ENCODE assay signal across 8 mouse cellular contexts in genomic region chr4:115096435-115097145, GRCm38 (mm10). TPM values are rescaled to one million over a fixed set of nuclear protein-coding genes. Genes with fewer than 3 reads are reported as not detected.
A peak's percentile ranks its signal among the peaks of the same experiment; 100 is the strongest.
DNase-seq lines count a peak whose midpoint lies in the region; ATAC-seq and TF ChIP-seq lines count a peak whose summit lies in the region.

No protein-coding gene starts in this region.

- H3K9me3 ChIP-seq in hindbrain, embryonic 16.5 days (ENCODE audit: control insufficient read depth, low read length): no peaks in the 10 kb centered on the region
- no peaks in the 10 kb centered on the region for H3K9me3 ChIP-seq in liver, embryonic 14.5 days (ENCODE audit: control insufficient read depth, low read length)
- no peaks in the 10 kb centered on the region for H3K9me3 ChIP-seq in stomach, postnatal 0 days (ENCODE audit: control insufficient read depth, low read length)

- no peak overlapping the region for H3K27ac ChIP-seq in hindbrain, embryonic 16.5 days (ENCODE audit: low read depth, low read length)
- H3K27ac ChIP-seq in liver, embryonic 14.5 days: peak overlapping the region; percentile 95
- peak overlapping the region; percentile 76 for H3K27ac ChIP-seq in stomach, postnatal 0 days (replicated peaks)

- DNase-seq in c-Kit-negative CD71-positive TER-119-positive erythroid progenitor cells, embryonic 14.5 days (ENCODE audit: low read depth, low spot score): peak; percentile 50
- peak in 1 of 3 experiments; percentile 47 for DNase-seq in liver, embryonic 14.5 days (ENCODE audit: low read depth in 3 of 3, low spot score in 3 of 3)
- DNase-seq in stomach, postnatal 0 days (ENCODE audit: low spot score): peak; percentile 29
- no peak for DNase-seq in thymus, adult 18-20 months
- DNase-seq in layer of hippocampus, adult 9-11 months: no peak

- H3K4me3 ChIP-seq in hindbrain, embryonic 16.5 days (ENCODE audit: low read length): peak overlapping the region; percentile 50
- H3K4me3 ChIP-seq in liver, embryonic 14.5 days (ENCODE audit: insufficient read depth in 1 of 2, low read depth in 2 of 2, low read length in 2 of 2): peak overlapping the region; percentile 43 to 48
- no peak overlapping the region; the same call in none of the 2 replicates for H3K4me3 ChIP-seq in stomach, postnatal 0 days (ENCODE audit: low read depth, low read length)

- TF ChIP-seq CTCF in liver, embryonic 14.5 days (IDR thresholded peaks at IDR 0.05; ENCODE audit: low read depth): no peak
- no peak for TF ChIP-seq CTCF in stomach, postnatal 0 days (IDR thresholded peaks at IDR 0.05; ENCODE audit: low read depth)

- TF ChIP-seq EP300 in liver, embryonic 14.5 days (IDR thresholded peaks at IDR 0.05; ENCODE audit: low read depth): no peak
- no peak for TF ChIP-seq EP300 in stomach, postnatal 0 days (optimal IDR thresholded peaks at IDR 0.05)

- H3K27me3 ChIP-seq in hindbrain, embryonic 16.5 days (replicated peaks; ENCODE audit: control insufficient read depth, insufficient read depth, low read length): peaks cover 12% of the 10 kb centered on the region
- H3K27me3 ChIP-seq in liver, embryonic 14.5 days (ENCODE audit: control insufficient read depth, insufficient read depth, low read length): no peaks in the 10 kb centered on the region
- no peaks in the 10 kb centered on the region; the same call in 1 of the 2 replicates for H3K27me3 ChIP-seq in stomach, postnatal 0 days (ENCODE audit: control insufficient read depth, insufficient read depth, low read length)

- peak overlapping the region; percentile 48; the same call in 1 of the 2 replicates for H3K9ac ChIP-seq in hindbrain, embryonic 16.5 days (ENCODE audit: low read depth, low read length)
- peak overlapping the region; percentile 68 for H3K9ac ChIP-seq in liver, embryonic 14.5 days (replicated peaks)
- H3K9ac ChIP-seq in stomach, postnatal 0 days (ENCODE audit: low read length): no peak overlapping the region

- H3K36me3 ChIP-seq in hindbrain, embryonic 16.5 days (ENCODE audit: control insufficient read depth, insufficient read depth, low read length): no peaks in the 10 kb centered on the region
- H3K36me3 ChIP-seq in liver, embryonic 14.5 days (replicated peaks; ENCODE audit: control insufficient read depth, insufficient read depth, low read depth): no peaks in the 10 kb centered on the region
- H3K36me3 ChIP-seq in stomach, postnatal 0 days (ENCODE audit: control insufficient read depth, insufficient read depth, low read length): no peaks in the 10 kb centered on the region

- WGBS in hindbrain, embryonic 16.5 days: 15% methylated on average over 11 of the region's 11 CpGs
- WGBS in liver, embryonic 14.5 days (ENCODE audit: insufficient replicate concordance): 2% methylated on average over 11 of the region's 11 CpGs
- 20% methylated on average over 11 of the region's 11 CpGs for WGBS in stomach, postnatal 0 days

- H3K4me2 ChIP-seq in hindbrain, embryonic 16.5 days (ENCODE audit: low read length): peak overlapping the region; percentile 98
- peak overlapping the region; percentile 84 for H3K4me2 ChIP-seq in liver, embryonic 14.5 days (ENCODE audit: low read depth)
- H3K4me2 ChIP-seq in stomach, postnatal 0 days (replicated peaks; ENCODE audit: low read depth): peak overlapping the region; percentile 85

- ATAC-seq in CD4-positive, CD25-positive, alpha-beta regulatory T cell, adult 4 months: peak; percentile 56
- peak; percentile 44 for ATAC-seq in hindbrain, embryonic 16.5 days
- peak; percentile 12; the same call in 1 of the 2 replicates for ATAC-seq in liver, embryonic 14.5 days (ENCODE audit: insufficient read depth)
- ATAC-seq in stomach, postnatal 0 days (ENCODE audit: low FRiP score, low TSS enrichment): peak; percentile 49; the same call in 1 of the 2 replicates
- ATAC-seq in cerebellum, adult (ENCODE audit: insufficient number of reproducible peaks, low FRiP score, low TSS enrichment): no peak

- peaks cover 16% of the 10 kb centered on the region for H3K4me1 ChIP-seq in hindbrain, embryonic 16.5 days (ENCODE audit: control insufficient read depth, insufficient read depth, low read depth, low read length)
- peaks cover 43 to 64% of the 10 kb centered on the region in 2 experiments for H3K4me1 ChIP-seq in liver, embryonic 14.5 days (replicated peaks; ENCODE audit: control insufficient read depth in 2 of 2, insufficient read depth in 2 of 2, low read length in 1 of 2)
- 0 out of 2 replicates have a peak, but pooled peaks cover 2% of the 10 kb centered on the region for H3K4me1 ChIP-seq in stomach, postnatal 0 days (replicated peaks; ENCODE audit: control insufficient read depth, insufficient read depth)

RNA-seq across cellular contexts. Expression of gene Pdzk1ip1, which starts 8.1 kb away (rescaled TPM):
- polyA plus RNA-seq in CD4-positive, CD25-positive, alpha-beta regulatory T cell, adult 4 months (2017; shearing (Covaris generic)): 10 to 100 TPM; 25.7 to 31.9 TPM
- polyA plus RNA-seq in hindbrain, embryonic 16.5 days (2015; fragmentation: Nextera tagmentation; extraction: Ambion mirVana): 2.3 and 3.0 TPM in 2 replicates
- 20.5 and 24.5 TPM in 2 replicates for polyA plus RNA-seq in liver, embryonic 14.5 days (2012; rRNA removed)
- 24.4 and 30.5 TPM in 2 replicates for polyA plus RNA-seq in liver, embryonic 14.5 days (2014; fragmentation: Nextera tagmentation; extraction: Ambion mirVana)
- polyA plus RNA-seq in stomach, postnatal 0 days (2015; fragmentation: Nextera tagmentation; extraction: Ambion mirVana): 255 and 279 TPM in 2 replicates

RNA-seq across cellular contexts. Expression of gene Cyp4x1, which starts 37.5 kb away (rescaled TPM):
- polyA plus RNA-seq in CD4-positive, CD25-positive, alpha-beta regulatory T cell, adult 4 months (2017; shearing (Covaris generic)): under 1 TPM in 1 of 2 experiments, not detected in 1; 0.09 TPM
- polyA plus RNA-seq in hindbrain, embryonic 16.5 days (2015; fragmentation: Nextera tagmentation; extraction: Ambion mirVana): 11.6 and 11.8 TPM in 2 replicates
- 0.05 and 0.06 TPM in 2 replicates for polyA plus RNA-seq in liver, embryonic 14.5 days (2012; rRNA removed)
- polyA plus RNA-seq in liver, embryonic 14.5 days (2014; fragmentation: Nextera tagmentation; extraction: Ambion mirVana): 0.08 TPM in 2 replicates
- polyA plus RNA-seq in stomach, postnatal 0 days (2015; fragmentation: Nextera tagmentation; extraction: Ambion mirVana): 0.28 and 0.29 TPM in 2 replicates

RNA-seq across cellular contexts. Expression of gene Tal1, which starts 40.4 kb away (rescaled TPM):
- polyA plus RNA-seq in CD4-positive, CD25-positive, alpha-beta regulatory T cell, adult 4 months (2017; shearing (Covaris generic)): not detected
- 1.2 and 2.0 TPM in 2 replicates for polyA plus RNA-seq in hindbrain, embryonic 16.5 days (2015; fragmentation: Nextera tagmentation; extraction: Ambion mirVana)
- 72.6 and 74.7 TPM in 2 replicates for polyA plus RNA-seq in liver, embryonic 14.5 days (2012; rRNA removed)
- polyA plus RNA-seq in liver, embryonic 14.5 days (2014; fragmentation: Nextera tagmentation; extraction: Ambion mirVana): 55.6 and 60.9 TPM in 2 replicates
- 0.16 and 0.19 TPM in 2 replicates for polyA plus RNA-seq in stomach, postnatal 0 days (2015; fragmentation: Nextera tagmentation; extraction: Ambion mirVana)

Comparison
In these comparisons a context has a peak if more than half of its experiments do, and no peak if none do; other contexts are left out.
1. DNase-seq: peak in c-Kit-negative CD71-positive TER-119-positive erythroid progenitor cells, embryonic 14.5 days (single experiment) and stomach, postnatal 0 days (single experiment); none in thymus, adult 18-20 months (0 of 2) and layer of hippocampus, adult 9-11 months (single experiment).
2. RNA of gene Tal1, which starts 40.4 kb away (polyA plus RNA-seq): 55.6 to 74.7 TPM in liver, embryonic 14.5 days; 1.2 to 2.0 TPM in hindbrain, embryonic 16.5 days, 0.16 to 0.19 TPM in stomach, postnatal 0 days and not detected in CD4-positive, CD25-positive, alpha-beta regulatory T cell, adult 4 months; every median in the first group is over 10 times any median in the second.
3. Peak in every context shown above with its lines, with median percentiles within 50 percentile points of each other: H3K4me2 ChIP-seq.